Mouse (Mus musculus) megakaryocyte, adult 5-6 weeks (primary cell): Measurements from ENCODE around the gene Gm20458. TPM values are rescaled to one million over a fixed set of nuclear protein-coding genes. Genes with fewer than 3 reads are reported as not detected.

ENCODE experiments used
- ATAC-seq: 2 replicates; pipeline ENCODE4 v1.8.0; 2016; ENCODE audit warnings: mild to moderate bottlenecking, inconsistent platforms; ENCODE audit not compliant: poor library complexity, severe bottlenecking
- total RNA-seq, 2 experiments: library from RNA; stranded (forward) in 1 of 2; stranded (reverse) in 1 of 2; fragments of 153-499, 151-499 nt in 1 of 2; fragments of 221-1000, 200-1000 nt in 1 of 2; gene quantifications; 2 replicates each; pipeline versions ENCODE4 v1.2.3 to v1.2.4; 2015 to 2017

Gm20458 gene
- total RNA-seq (2015) (not detected in 2 replicates), total RNA-seq (2017) (not detected in 2 replicates)

DNA sequence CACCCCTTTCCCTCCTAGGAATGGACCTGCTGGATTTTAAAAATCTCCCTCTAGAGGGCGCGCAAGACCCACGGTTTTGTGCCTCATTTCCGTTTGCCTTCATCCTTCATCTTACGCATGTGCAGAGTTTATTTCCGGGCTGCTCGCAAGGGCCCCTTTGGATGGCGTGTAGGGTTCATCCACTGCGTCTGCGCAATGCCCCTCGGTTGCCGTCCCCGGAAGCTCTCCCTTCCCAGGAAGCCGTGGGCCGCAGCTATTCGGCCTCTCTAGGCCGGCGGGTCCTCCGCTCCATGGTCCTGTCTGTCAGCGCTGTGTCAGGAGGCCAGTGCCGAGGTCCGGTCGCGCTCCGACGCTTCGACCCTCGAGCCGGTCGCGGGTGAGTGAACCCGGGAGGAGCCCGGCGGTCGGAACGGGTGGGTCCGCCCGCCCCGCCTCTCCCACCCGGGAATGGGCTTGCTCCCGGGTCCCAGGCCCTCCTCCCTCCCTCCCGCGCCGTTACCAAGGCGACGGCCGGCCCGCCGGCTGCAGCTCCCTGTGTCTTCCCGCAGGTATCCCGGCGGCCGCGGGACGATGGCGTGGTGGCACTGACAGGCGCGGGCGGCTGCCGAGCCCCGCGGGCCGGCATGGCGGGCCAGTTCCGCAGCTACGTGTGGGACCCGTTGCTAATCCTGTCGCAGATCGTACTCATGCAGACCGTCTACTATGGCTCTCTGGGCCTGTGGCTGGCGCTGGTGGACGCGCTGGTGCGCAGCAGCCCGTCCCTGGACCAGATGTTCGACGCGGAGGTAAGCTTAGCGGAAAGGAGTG is at the start of gene Gm20458:
Gene Gm20458 (plus strand): TSS at position 223 of the 807 bp plus-strand sequence.
- peak; percentile 95 for ATAC-seq

DNA sequence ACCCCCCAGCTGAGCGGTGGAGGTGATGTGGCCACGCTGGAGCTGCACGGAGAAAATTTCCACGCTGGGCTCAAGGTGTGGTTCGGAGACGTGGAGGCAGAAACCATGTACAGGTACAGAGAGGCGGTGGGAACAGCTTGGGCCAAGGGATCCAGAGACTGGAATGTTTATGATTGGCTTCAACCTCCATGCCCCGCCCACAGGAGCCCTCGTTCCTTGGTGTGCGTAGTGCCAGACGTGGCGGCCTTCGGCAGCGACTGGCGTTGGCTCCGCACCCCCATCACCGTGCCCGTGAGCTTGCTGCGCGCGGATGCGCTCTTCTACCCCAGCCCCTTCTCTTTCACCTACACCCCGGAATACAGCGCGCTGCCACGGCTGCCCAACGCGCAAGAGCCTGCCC is 46.6 kb upstream of the Gm20458 start:
- ATAC-seq: 0 out of 2 replicates have a peak, but pooled peaks have one; percentile 10

DNA sequence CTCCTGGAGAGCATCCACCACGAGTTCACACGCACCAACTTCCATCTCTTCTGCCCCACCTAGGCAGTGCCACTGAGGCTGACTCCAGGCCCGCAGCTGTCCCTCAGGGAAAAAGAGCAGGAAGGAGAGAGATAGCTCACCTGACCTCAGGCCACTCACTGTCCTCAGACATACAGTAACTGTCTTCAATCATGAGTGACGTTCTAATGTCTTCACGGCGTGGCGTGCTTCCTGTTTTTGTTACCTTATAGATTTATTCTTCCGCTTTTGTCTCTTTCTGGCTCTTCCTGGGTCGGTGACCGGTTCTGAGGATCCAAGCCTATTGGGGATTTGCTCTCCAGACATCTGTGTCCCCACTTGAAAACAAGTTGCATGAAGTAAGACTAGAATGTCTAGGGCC is 46.2 kb upstream of the Gm20458 start:
- ATAC-seq: peak; percentile 33; the same call in 1 of the 2 replicates

DNA sequence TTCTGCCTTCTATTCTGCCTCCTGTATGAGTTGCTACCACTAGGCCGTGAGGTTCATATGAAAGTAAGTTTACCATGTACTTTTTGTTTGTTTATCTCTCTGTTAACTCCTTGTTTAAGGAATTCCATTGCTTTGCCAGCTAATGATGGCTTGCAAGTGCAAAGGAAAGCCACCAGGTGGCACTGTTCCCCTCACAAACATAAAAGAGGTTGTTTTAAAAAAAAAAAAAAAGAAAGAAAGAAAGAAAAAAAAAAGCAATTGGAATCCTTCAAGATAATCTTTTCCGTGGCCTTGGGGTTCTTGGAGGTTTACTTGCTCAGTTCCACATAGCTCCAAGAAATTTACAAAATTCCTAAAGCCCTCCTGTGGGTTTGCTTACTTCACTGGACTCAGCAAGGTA is 43.6 kb upstream of the Gm20458 start:
- peak; percentile 38; the same call in 1 of the 2 replicates for ATAC-seq

DNA sequence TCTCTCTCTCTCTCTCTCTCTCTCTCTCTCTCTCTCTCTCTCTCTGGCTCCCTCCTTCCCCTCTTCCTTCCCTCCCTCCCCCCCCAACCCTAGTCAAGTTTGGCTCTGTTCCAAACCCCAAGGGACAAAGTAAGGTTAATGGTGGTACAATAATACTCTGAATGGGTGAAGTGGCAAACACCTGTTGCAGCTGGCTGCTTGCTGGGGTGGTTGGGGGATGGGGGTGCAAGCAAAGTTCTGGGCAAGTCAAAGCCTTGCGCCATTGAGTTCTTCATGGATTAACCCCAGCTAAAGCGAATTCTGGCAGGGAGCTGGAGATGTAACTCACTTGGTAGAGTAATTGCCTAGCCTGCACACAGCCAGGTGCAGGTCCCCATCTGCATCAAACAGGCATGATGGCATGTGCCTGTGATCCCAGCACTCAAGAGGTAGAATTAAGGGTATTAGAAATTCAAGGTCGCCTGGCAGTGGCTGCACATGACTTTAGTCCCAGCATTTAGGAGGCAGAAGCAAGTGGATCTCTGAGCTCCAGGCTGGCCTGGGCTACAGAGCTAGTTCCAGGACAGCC is 42.4 kb upstream of the Gm20458 start:
- no peak for ATAC-seq

DNA sequence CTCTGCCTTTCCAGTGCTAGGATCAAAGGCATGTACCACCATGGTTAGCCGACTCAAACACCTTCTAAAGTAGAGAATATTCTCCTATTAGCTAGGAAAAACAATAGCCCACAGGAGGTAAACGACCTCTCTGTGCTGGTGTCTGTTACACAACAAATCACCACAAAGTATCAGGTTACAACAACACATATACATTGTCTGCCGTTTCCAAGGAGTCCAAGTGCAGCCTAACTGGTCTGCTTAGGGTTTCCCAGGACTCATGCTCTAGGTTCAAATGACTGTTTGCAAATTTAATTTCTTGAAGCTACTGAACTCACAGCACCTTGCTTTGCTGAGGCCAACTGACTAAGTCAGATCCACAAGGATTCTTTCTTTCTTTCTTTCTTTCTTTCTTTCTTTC is 41.3 kb upstream of the Gm20458 start:
- no peak for ATAC-seq

DNA sequence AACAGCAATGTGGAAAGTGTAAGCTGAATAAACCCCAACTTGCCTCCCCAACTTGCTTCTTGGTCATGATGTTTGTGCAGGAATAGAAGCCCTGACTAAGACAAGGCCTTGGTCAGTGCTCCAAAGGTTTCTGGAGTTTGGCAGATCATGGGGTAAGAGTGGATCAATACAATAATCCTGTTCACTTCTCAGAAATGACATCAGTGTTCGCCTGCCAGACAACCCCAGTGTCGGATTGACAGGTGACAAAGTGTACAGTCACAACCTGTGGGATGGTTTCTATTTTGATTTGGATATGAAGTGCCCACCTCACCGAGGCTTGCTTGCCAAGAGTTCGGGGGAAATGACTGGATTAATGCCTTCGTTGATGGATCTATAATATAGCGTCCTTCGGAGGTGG is 39.5 kb upstream of the Gm20458 start:
- no peak for ATAC-seq

DNA sequence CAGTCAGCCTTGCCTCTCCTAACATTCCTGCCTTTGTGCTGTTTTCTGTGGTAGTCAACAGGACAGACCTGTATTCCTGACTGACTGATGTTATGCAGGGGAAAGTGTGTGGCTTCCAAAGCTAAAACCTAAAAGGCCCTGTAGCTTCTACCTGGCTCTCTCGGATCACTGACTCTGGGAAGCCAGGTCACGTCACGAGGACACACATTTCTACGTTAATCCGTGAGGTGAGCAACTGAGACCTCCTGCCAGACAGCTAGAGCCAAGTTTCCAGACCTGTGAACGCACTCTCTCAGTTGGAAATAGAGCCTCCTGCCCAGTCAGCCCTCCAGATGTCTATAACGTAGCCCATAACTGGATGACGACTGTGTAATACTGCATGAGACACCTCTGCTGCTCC is 38.8 kb upstream of the Gm20458 start:
- no peak for ATAC-seq

DNA sequence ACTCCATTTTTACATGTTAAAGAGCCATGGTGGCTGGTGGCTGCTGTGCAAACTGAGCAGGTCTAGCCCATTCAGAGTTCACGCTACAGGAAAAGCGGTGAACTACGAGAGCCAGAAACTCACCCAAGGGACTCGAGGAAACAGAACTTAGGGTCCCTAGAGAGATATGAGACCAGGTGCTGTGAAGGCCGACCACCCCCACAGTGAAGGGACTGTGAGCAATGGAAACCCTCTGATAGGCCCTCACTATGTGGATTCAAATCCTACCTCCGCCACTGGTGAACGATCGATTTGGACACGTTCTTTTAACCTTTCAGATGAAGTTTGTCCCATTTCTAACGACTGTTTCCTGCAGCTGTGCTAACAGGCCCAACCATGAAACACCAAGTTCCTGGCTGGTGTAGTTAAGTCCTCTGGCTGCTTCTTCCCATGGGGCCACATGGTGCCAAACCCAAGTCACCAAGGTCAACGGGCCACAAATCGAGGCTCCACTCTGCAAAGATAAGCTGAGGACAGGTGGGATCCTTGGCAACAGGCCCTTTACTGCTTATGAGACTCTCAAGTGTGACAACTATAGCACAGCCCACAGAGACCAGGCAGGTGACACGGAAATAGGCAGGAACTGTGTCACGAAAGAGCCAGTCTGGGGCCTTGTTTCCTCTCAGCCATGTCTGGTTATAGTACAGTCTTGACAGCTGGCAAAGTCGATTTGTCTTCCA is 37.9 kb upstream of the Gm20458 start:
- ATAC-seq: no peak

DNA sequence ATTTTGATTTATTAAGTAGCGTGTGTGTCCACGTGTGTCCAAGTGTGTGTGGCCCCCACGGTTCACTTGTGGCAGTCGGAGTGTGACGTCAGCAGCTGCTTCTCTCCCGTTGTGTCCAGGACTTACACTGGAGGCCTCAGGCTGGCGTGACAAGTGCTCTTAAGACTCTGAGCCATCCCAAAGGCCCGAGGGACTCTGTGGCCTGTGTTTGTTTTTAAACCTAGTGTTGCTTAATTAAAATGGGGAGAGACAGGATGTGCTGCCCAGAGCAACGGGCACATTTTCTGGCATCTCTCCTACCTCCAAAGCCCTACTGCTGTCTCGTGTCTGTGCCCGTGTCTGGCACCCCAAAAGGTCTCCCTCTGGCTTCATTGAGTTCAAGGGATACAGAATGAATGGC is 37.3 kb upstream of the Gm20458 start:
- ATAC-seq: no peak

DNA sequence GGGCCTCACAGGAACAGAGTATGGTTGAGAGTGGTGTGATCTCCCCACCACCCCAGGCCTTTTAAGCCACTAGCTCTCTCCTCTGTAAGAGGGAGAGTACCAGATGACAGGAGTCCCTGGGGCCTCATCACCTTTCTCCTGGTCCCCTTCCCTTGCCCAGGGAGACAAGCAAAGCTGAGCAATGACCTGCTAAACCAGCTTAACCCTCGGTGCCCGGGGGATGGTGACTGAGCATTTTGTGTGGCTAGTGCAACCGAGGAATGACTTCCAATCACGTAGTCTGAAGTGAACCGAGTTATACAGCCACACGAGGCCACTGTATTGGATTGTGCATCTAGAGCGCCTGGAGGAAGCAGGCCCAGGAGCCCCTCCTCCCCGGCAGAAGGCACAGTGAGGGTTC is 36.4 kb upstream of the Gm20458 start:
- ATAC-seq: no peak

DNA sequence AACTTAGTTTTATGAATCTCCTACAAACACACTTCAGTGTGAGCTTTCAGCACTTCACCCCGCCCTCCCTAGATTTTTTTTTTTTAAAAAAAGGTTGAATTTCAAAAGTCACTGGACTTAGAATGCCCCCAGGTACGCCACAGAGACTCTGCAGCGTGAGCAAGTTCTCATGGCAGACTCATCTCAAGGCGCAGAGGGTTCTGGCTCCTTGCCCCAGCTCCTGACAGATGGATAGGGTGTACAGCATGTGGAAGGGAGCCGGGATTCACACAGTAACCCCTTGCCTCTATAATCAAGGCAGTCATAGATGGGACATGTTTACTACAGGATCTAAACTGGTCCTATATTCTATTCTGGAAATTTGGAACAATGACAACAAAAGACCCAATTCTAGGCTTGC is 35.4 kb upstream of the Gm20458 start:
- ATAC-seq: no peak

DNA sequence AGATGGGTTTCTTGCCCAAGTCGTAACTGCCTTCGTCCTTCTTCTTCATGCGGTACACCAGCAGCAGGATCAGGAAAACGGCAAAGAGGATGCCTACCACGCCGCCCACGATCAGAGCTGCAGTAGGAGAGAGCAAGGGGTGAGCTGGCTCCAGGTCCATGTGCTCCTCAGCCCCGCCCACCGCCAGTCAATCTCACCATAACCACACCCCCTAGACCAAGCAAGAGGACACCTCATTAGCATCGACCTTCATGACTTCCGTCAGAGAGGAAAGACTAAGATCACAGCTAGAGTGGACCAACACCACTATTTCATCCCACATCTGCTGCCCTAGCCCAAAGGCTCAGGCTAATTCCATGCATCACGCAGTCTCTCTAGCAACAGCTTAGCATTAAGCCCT is 34.6 kb upstream of the Gm20458 start:
- no peak for ATAC-seq

DNA sequence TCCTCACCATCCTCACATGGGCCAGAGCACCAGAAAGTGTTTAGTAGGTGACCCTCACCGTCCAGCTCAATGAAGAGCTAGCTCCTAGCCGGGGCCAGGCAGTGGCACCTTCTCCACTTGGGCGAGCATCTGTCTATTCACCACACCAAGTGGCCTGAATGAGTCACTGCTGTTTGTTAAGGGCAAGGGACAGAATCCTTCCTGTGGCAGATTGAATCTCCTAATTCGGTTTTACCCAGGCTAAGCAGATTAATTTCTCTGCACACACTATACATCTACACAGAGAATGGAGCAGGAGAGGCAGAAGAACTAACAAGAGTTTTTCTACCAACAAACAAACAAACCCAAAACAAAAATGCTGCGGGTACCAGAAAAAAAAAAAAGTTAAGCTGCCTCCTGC is 33.8 kb upstream of the Gm20458 start:
- no peak for ATAC-seq

DNA sequence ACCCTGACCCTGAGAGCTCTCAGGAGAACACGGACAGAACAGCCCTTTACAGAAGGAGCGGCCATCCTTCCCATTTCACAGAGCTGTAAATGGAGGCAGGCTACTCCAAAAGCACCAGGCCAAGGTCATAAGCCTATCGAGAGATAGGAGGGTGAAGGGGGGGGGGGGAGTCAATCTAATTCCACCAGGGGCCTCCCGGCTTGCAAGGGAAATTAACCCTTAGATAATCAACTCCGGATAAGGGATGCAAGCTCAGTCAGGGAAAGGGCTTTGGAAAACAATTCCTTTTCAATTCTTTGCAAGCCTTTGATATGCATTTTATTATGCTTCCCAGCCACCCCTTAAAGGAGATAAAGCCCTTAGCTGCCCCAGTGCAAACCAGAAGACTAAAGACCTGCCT is 32.3 kb upstream of the Gm20458 start:
- ATAC-seq: no peak

DNA sequence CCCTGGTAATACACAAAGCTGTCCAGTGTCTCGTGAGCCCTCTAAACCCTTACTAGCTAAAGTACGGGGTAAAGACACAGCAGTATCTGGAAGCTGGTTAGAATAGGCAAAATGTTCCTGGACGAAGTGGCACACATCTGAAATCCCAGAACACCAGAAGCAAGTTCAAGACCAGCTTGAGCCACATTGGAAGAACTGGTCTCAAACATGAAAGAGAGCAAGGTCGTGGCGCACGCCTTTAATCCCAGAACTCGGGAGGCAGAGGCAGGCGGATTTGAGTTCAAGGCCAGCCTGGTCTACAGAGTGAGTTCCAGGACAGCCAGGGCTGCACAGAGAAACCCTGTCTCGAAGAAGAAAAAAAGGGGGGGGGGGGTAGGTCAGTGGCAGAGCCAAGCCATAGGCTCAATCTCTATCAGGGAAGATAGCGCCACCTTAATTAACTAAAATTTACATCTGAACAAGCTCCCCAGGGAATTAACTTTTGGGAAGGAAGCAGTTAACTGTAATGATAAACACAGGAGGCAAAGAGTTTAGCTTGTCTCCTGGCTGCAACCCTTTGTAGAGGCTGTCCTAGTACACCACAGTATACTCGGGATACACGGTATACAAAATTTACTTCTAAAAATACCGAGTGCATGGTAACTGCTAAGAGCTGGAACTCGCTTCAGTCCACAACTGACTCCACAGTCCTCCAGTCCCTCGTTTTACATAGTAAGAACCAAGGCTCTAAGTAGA is 30.7 kb upstream of the Gm20458 start:
- ATAC-seq: no peak

DNA sequence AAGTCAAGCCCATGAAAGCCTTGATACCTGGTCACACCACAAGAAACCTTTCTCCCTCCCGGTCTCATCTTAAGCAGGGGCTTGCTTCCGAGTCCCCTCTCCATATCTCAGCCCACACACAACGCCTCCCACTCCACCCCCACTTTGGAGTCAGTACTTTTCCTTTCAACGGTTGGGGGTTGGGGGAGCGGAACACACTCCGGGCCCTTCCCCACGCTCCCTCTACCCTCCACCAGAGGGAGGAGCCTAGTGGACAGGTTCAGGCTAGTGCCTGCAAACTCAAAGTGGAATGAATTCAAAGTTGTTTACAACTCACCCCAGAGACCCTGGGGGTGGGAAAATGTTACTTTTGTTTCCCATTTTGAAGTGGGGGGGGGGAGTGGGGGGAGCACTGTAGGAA is 30.1 kb upstream of the Gm20458 start:
- no peak for ATAC-seq

DNA sequence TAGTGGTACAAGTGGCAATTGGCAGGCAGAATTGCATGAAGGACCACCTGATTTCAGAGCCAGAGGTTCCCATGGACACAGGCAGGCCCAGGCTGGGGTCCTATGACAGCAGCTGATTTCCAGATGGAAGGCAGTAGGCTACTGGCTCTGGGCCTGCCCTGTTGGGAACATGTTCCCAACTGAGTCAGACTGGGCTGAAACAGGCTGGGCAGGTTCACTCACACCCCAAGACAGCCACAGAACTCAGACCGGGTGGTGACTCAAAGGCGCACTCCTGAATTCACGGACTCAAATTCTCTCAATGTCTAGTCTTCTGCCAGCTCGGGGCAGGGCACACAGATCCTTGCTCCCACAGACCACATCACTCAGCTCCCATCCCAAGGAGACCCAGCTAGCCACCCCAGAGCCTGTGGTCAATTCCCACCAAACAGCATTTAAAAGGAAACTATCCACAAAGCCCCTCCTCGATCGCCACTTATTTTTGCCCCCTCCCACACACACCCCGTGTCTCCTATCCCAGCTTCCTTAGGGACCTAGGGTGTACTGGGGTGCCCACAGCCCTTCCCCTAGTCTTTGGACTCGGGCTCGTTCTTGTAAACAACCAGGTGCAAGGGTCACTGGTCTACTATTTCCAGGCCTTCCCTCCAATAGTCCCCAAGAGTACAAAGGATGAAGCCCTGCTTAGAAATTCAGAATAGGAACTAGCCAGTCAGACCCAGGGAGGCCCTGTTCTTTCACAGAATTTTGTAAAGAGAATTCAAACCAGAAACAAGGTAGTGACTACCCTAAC is 28.9 kb upstream of the Gm20458 start:
- ATAC-seq: no peak

DNA sequence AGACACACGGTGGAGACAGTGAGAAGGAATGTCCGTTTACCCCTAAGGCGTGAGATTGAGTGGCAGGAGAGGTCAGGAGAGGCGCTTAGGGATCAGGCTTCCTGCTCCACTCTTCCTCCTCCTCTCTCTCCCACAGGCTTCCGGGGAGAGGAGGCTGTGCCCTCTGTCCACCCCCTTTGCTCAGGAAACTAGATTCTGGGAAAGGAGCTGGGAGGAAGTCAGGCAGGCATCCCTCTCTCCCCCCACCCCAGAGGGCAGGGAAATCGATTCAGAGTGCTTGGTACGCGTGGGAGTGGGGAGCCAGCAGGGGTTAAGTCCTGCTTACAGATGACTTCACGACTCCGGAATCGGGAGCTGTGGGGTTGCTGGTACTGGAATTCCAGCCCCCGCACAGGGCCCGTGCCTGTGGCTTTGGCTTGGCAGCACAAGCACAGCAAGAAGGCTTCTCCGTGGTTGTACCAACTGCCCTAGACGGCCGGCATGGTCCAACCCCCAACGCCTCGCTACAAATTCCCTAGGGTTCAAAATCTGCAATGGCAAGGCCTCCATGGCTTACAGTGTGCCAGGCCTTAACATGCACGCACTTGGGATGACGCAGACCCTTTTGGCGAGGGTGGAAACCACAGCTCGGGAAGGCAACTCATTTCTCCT is 28.1 kb upstream of the Gm20458 start:
- ATAC-seq: no peak
